Comparison of ENCODE assay signal across 8 mouse cellular contexts in the genomic region with DNA sequence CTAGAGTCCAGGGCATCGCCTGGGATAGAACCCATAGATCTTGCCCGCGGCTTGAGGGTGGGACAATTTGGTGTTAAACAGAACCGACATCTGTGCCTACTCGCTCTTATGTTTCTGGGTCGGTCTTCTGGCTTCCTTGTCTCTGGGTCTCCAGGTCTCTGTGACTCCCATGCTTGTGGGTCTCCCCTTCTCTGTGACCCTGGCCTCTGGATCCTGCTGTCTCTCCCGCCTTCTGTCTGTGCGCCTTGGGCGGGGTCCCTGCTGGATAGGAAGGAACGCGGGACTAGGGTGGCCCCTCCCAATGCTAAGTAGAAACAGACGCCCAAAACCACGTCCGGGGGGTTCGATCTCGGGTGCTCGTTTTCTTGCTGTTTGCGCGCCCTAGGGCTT. TPM values are rescaled to one million over a fixed set of nuclear protein-coding genes. Genes with fewer than 3 reads are reported as not detected.
DNase-seq lines count a peak whose midpoint lies in the region; ATAC-seq and TF ChIP-seq lines count a peak whose summit lies in the region.
"Had no signal": no experiment of that assay in that cellular context is flagged by ENCODE, and none has a peak within 500 bp of the region (broad histone marks: within the 10 kb centered on the region; RNA-seq: fewer than 3 reads in every experiment).

No protein-coding gene starts in this region.

- TF ChIP-seq EP300 in MEL (IDR thresholded peaks at IDR 0.05; ENCODE audit: low read depth in 1 of 2, low read length in 2 of 2), result no peak
- no peak for TF ChIP-seq EP300 in heart, postnatal 0 days (IDR thresholded peaks at IDR 0.05; ENCODE audit: low read depth)

- TF ChIP-seq CTCF in MEL (IDR thresholded peaks at IDR 0.05 in 2 of 3, conservative IDR thresholded peaks at IDR 0.05 in 1 of 3; ENCODE audit: control insufficient read depth in 1 of 3, insufficient read depth in 1 of 3, low read depth in 2 of 3, low read length in 3 of 3, poor library complexity in 1 of 3, severe bottlenecking in 1 of 3), result no peak
- no peak for TF ChIP-seq CTCF in heart, postnatal 0 days (IDR thresholded peaks at IDR 0.05; ENCODE audit: low read depth)
- TF ChIP-seq CTCF in liver, adult 2 months (IDR thresholded peaks at IDR 0.05; ENCODE audit: low read depth, low read length), result no peak

- DNase-seq in MEL (ENCODE audit: low read depth, low spot score), result peak; percentile 96
- DNase-seq in heart, postnatal 0 days (ENCODE audit: low spot score), result no peak
- DNase-seq in liver, adult 2 months (ENCODE audit: extremely low read depth, low read depth, low spot score), result no peak
- DNase-seq in naive thymus-derived CD4-positive, alpha-beta T cell, adult 2 months (ENCODE audit: low read depth), result peak; percentile 74
- DNase-seq in urinary bladder, postnatal 10 days (ENCODE audit: low spot score), result no peak
- no peak for DNase-seq in cerebellum, postnatal 14 days

- H3K9ac ChIP-seq in MEL (ENCODE audit: control insufficient read depth, low read depth, low read length, poor library complexity, severe bottlenecking), result peak overlapping the region; percentile 79
- peak overlapping the region; percentile 52; the same call in 1 of the 2 replicates for H3K9ac ChIP-seq in embryonic facial prominence, embryonic 12.5 days
- H3K9ac ChIP-seq in heart, postnatal 0 days (replicated peaks; ENCODE audit: low read depth, low read length), result peak overlapping the region; percentile 63
- peak overlapping the region; percentile 68 for H3K9ac ChIP-seq in liver, adult 2 months (ENCODE audit: low read depth, low read length)

- H3K27ac ChIP-seq in MEL (ENCODE audit: control insufficient read depth, low read depth, low read length), result peak overlapping the region; percentile 45
- H3K27ac ChIP-seq in embryonic facial prominence, embryonic 12.5 days, result no peak overlapping the region
- H3K27ac ChIP-seq in heart, postnatal 0 days (ENCODE audit: low read depth), result peak overlapping the region; percentile 64
- no peak overlapping the region; the same call in 1 of the 2 replicates for H3K27ac ChIP-seq in liver, adult 2 months (replicated peaks; ENCODE audit: insufficient read depth, low read depth, low read length)

- H3K79me2 ChIP-seq in MEL (ENCODE audit: control insufficient read depth, insufficient read depth, low read length, poor library complexity), result peaks cover 10% of the 10 kb centered on the region
- H3K79me2 ChIP-seq in liver, adult 2 months (ENCODE audit: control insufficient read depth, insufficient read depth, low read length), result no peaks in the 10 kb centered on the region

- no peaks in the 10 kb centered on the region for H3K27me3 ChIP-seq in MEL (ENCODE audit: control insufficient read depth in 1 of 2, insufficient read depth in 2 of 2, low read length in 2 of 2)
- peaks cover 51% of the 10 kb centered on the region for H3K27me3 ChIP-seq in embryonic facial prominence, embryonic 12.5 days
- no peaks in the 10 kb centered on the region for H3K27me3 ChIP-seq in heart, postnatal 0 days (ENCODE audit: control insufficient read depth, insufficient read depth, low read length)
- no peaks in the 10 kb centered on the region for H3K27me3 ChIP-seq in liver, adult 2 months (ENCODE audit: control insufficient read depth, insufficient read depth, low read length)

- 15% methylated on average over 19 of the region's 19 CpGs for WGBS in embryonic facial prominence, embryonic 12.5 days
- WGBS in heart, postnatal 0 days, result 14% methylated on average over 19 of the region's 19 CpGs
- 28% methylated on average over 19 of the region's 19 CpGs for WGBS in liver, adult 2 months

- peaks cover 0 to 21% of the 10 kb centered on the region in 2 experiments; a peak in 2 of 4 replicates for H3K36me3 ChIP-seq in MEL (ENCODE audit: control insufficient read depth in 1 of 2, insufficient read depth in 2 of 2, low read length in 2 of 2)
- no peaks in the 10 kb centered on the region for H3K36me3 ChIP-seq in embryonic facial prominence, embryonic 12.5 days
- peaks cover 8% of the 10 kb centered on the region; the same call in 1 of the 2 replicates for H3K36me3 ChIP-seq in heart, postnatal 0 days (replicated peaks; ENCODE audit: control insufficient read depth, insufficient read depth, low read length)
- no peaks in the 10 kb centered on the region for H3K36me3 ChIP-seq in liver, adult 2 months (ENCODE audit: control insufficient read depth, insufficient read depth, low read length)

- peak in 1 of 2 experiments; percentile 61; a peak in 2 of 4 replicates for TF ChIP-seq POLR2A in MEL (IDR thresholded peaks at IDR 0.05; ENCODE audit: control insufficient read depth in 1 of 2, insufficient read depth in 1 of 2, low read depth in 1 of 2, low read length in 2 of 2, poor library complexity in 1 of 2)
- no peak for TF ChIP-seq POLR2A in liver, adult 2 months (IDR thresholded peaks at IDR 0.05; ENCODE audit: extremely low read depth, insufficient read depth, low read length)

- H3K4me1 ChIP-seq in MEL (ENCODE audit: control insufficient read depth in 1 of 2, insufficient read depth in 2 of 2, low read length in 2 of 2), result peaks cover 19 to 47% of the 10 kb centered on the region in 2 experiments
- peaks cover 23% of the 10 kb centered on the region for H3K4me1 ChIP-seq in embryonic facial prominence, embryonic 12.5 days
- H3K4me1 ChIP-seq in heart, postnatal 0 days (ENCODE audit: control insufficient read depth, insufficient read depth), result peaks cover 56% of the 10 kb centered on the region
- peaks cover 9% of the 10 kb centered on the region for H3K4me1 ChIP-seq in liver, adult 2 months (ENCODE audit: control insufficient read depth, insufficient read depth, low read length)

- H3K9me3 ChIP-seq in MEL (replicated peaks; ENCODE audit: insufficient read depth, low read length), result no peaks in the 10 kb centered on the region
- H3K9me3 ChIP-seq in embryonic facial prominence, embryonic 12.5 days, result no peaks in the 10 kb centered on the region
- no peaks in the 10 kb centered on the region for H3K9me3 ChIP-seq in heart, postnatal 0 days (replicated peaks; ENCODE audit: control insufficient read depth, low read length)

- peak overlapping the region; percentile 78 to 80 for H3K4me3 ChIP-seq in MEL (ENCODE audit: control insufficient read depth in 1 of 2, insufficient read depth in 1 of 2, low read depth in 2 of 2, low read length in 2 of 2)
- H3K4me3 ChIP-seq in embryonic facial prominence, embryonic 12.5 days, result peak overlapping the region; percentile 44
- H3K4me3 ChIP-seq in heart, postnatal 0 days (ENCODE audit: low read depth, low read length), result peak overlapping the region; percentile 63
- peak overlapping the region; percentile 76 for H3K4me3 ChIP-seq in liver, adult 2 months (ENCODE audit: insufficient read depth, low read depth, low read length)

- ATAC-seq in embryonic facial prominence, embryonic 12.5 days (ENCODE audit: insufficient number of reproducible peaks, insufficient read depth, low FRiP score, low TSS enrichment), result no peak
- no peak for ATAC-seq in heart, postnatal 0 days (ENCODE audit: insufficient read depth, low read depth)

- H3K4me2 ChIP-seq in embryonic facial prominence, embryonic 12.5 days (replicated peaks), result peak overlapping the region; percentile 83
- peak overlapping the region; percentile 83 for H3K4me2 ChIP-seq in heart, postnatal 0 days (ENCODE audit: low read depth, low read length)

- TF ChIP-seq RAD21 in MEL (IDR thresholded peaks at IDR 0.05; ENCODE audit: low read depth, low read length), result no peak

RNA-seq across cellular contexts. Expression of gene Tedc1, which starts 4.0 kb away (rescaled TPM):
- 40.6 and 50.7 TPM in 2 replicates for total RNA-seq in MEL (2012; rRNA removed)
- polyA plus RNA-seq in MEL (2012; ENCODE audit: insufficient read depth in 1 of 2, insufficient read length in 2 of 2, low read depth in 1 of 2, low replicate concordance in 2 of 2, missing spikeins in 1 of 2), result 10 to 100 TPM in 1 of 2 experiments, not detected in 1; 74.7 TPM
- polyA plus RNA-seq in embryonic facial prominence, embryonic 12.5 days (2016; fragmentation: Nextera tagmentation; extraction: Ambion mirVana), result 47.2 and 49.7 TPM in 2 replicates
- total RNA-seq in heart, postnatal 0 days (2014; rRNA removed; ENCODE audit: low replicate concordance), result 6.7 and 16.5 TPM in 2 replicates
- 4.5 and 4.9 TPM in 2 replicates for polyA plus RNA-seq in heart, postnatal 0 days (2015; fragmentation: Nextera tagmentation; extraction: Ambion mirVana)
- total RNA-seq in liver, adult 2 months (2014; rRNA removed), result 0.09 and 0.34 TPM in 2 replicates
- polyA plus RNA-seq in liver, adult 2 months (2012; rRNA removed), result 0.15 and 0.45 TPM in 2 replicates

RNA-seq across cellular contexts. Expression of gene Crip1, which starts 6.2 kb away (rescaled TPM):
- total RNA-seq in MEL (2012; rRNA removed), result 419 and 438 TPM in 2 replicates
- polyA plus RNA-seq in MEL (2012; ENCODE audit: insufficient read depth in 1 of 2, insufficient read length in 2 of 2, low read depth in 1 of 2, low replicate concordance in 2 of 2, missing spikeins in 1 of 2), result 100 to 1,000 TPM in 1 of 2 experiments, not detected in 1; 282 TPM
- polyA plus RNA-seq in embryonic facial prominence, embryonic 12.5 days (2016; fragmentation: Nextera tagmentation; extraction: Ambion mirVana), result 102 and 107 TPM in 2 replicates
- 286 and 487 TPM in 2 replicates for total RNA-seq in heart, postnatal 0 days (2014; rRNA removed; ENCODE audit: low replicate concordance)
- 831 and 871 TPM in 2 replicates for polyA plus RNA-seq in heart, postnatal 0 days (2015; fragmentation: Nextera tagmentation; extraction: Ambion mirVana)
- 18.3 and 22.2 TPM in 2 replicates for total RNA-seq in liver, adult 2 months (2014; rRNA removed)
- 17.5 and 25.0 TPM in 2 replicates for polyA plus RNA-seq in liver, adult 2 months (2012; rRNA removed)

RNA-seq across cellular contexts. Expression of gene Crip2, which starts 12.2 kb away (rescaled TPM):
- 65.2 and 67.8 TPM in 2 replicates for total RNA-seq in MEL (2012; rRNA removed)
- 100 to 1,000 TPM in 1 of 2 experiments, not detected in 1; 261 TPM for polyA plus RNA-seq in MEL (2012; ENCODE audit: insufficient read depth in 1 of 2, insufficient read length in 2 of 2, low read depth in 1 of 2, low replicate concordance in 2 of 2, missing spikeins in 1 of 2)
- 78.8 and 88.4 TPM in 2 replicates for polyA plus RNA-seq in embryonic facial prominence, embryonic 12.5 days (2016; fragmentation: Nextera tagmentation; extraction: Ambion mirVana)
- 1,394 and 1,556 TPM in 2 replicates for total RNA-seq in heart, postnatal 0 days (2014; rRNA removed; ENCODE audit: low replicate concordance)
- 2,321 and 2,395 TPM in 2 replicates for polyA plus RNA-seq in heart, postnatal 0 days (2015; fragmentation: Nextera tagmentation; extraction: Ambion mirVana)
- total RNA-seq in liver, adult 2 months (2014; rRNA removed), result 24.3 and 37.3 TPM in 2 replicates
- polyA plus RNA-seq in liver, adult 2 months (2012; rRNA removed), result 217 and 245 TPM in 2 replicates

RNA-seq across cellular contexts. Expression of gene Tmem121, which starts 33.5 kb away (rescaled TPM):
- total RNA-seq in MEL (2012; rRNA removed), result 14.4 and 17.0 TPM in 2 replicates
- 10 to 100 TPM in 1 of 2 experiments, not detected in 1; 35.2 TPM for polyA plus RNA-seq in MEL (2012; ENCODE audit: insufficient read depth in 1 of 2, insufficient read length in 2 of 2, low read depth in 1 of 2, low replicate concordance in 2 of 2, missing spikeins in 1 of 2)
- polyA plus RNA-seq in embryonic facial prominence, embryonic 12.5 days (2016; fragmentation: Nextera tagmentation; extraction: Ambion mirVana), result 17.4 and 20.4 TPM in 2 replicates
- total RNA-seq in heart, postnatal 0 days (2014; rRNA removed; ENCODE audit: low replicate concordance), result 0.97 and 4.8 TPM in 2 replicates
- 1.2 TPM in 2 replicates for polyA plus RNA-seq in heart, postnatal 0 days (2015; fragmentation: Nextera tagmentation; extraction: Ambion mirVana)
- total RNA-seq in liver, adult 2 months (2014; rRNA removed), result not detected in 2 replicates
- not detected in 2 replicates for polyA plus RNA-seq in liver, adult 2 months (2012; rRNA removed)
- total RNA-seq: gastrocnemius, adult 8-10 months had no signal

RNA-seq across cellular contexts. Expression of gene Mta1, which starts 54.2 kb away (rescaled TPM):
- 99.5 and 102 TPM in 2 replicates for total RNA-seq in MEL (2012; rRNA removed)
- polyA plus RNA-seq in MEL (2012; ENCODE audit: insufficient read depth in 1 of 2, insufficient read length in 2 of 2, low read depth in 1 of 2, low replicate concordance in 2 of 2, missing spikeins in 1 of 2), result 100 to 1,000 TPM in 1 of 2 experiments, 10 to 100 TPM in 1; 69.0 to 410 TPM
- 18.5 and 20.4 TPM in 2 replicates for polyA plus RNA-seq in embryonic facial prominence, embryonic 12.5 days (2016; fragmentation: Nextera tagmentation; extraction: Ambion mirVana)
- total RNA-seq in heart, postnatal 0 days (2014; rRNA removed; ENCODE audit: low replicate concordance), result 26.3 and 32.0 TPM in 2 replicates
- polyA plus RNA-seq in heart, postnatal 0 days (2015; fragmentation: Nextera tagmentation; extraction: Ambion mirVana), result 10.9 and 11.8 TPM in 2 replicates
- 6.0 and 8.9 TPM in 2 replicates for total RNA-seq in liver, adult 2 months (2014; rRNA removed)
- polyA plus RNA-seq in liver, adult 2 months (2012; rRNA removed), result 24.3 and 31.7 TPM in 2 replicates

Comparison
In these comparisons a context has a peak if more than half of its experiments do, and no peak if none do; other contexts are left out.
1. DNase-seq: peak in MEL (single experiment) and naive thymus-derived CD4-positive, alpha-beta T cell, adult 2 months (single experiment); none in heart, postnatal 0 days (single experiment), liver, adult 2 months (single experiment), urinary bladder, postnatal 10 days (single experiment) and cerebellum, postnatal 14 days (0 of 2).
2. H3K27ac ChIP-seq: peak in MEL (single experiment) and heart, postnatal 0 days (single experiment); none in embryonic facial prominence, embryonic 12.5 days (single experiment) and liver, adult 2 months (single experiment).
3. Peak in every context shown above with its lines, with median percentiles within 50 percentile points of each other: H3K4me3 ChIP-seq and H3K9ac ChIP-seq.